In genomic region chr3:136866095-136866494, GRCm38 (mm10) we compare ENCODE assay signal across 21 mouse cellular contexts.
"Had no signal": no experiment of that assay in that cellular context is flagged by ENCODE, and none has a peak within 500 bp of the region (broad histone marks: within the 10 kb centered on the region; RNA-seq: fewer than 3 reads in every experiment).

No protein-coding gene starts in this region.

- H3K27ac ChIP-seq: kidney, postnatal 0 days; limb, embryonic 10.5 days; limb, embryonic 13.5 days; liver, embryonic 12.5 days; liver, embryonic 15.5 days; lung, embryonic 15.5 days; macrophage; midbrain, embryonic 12.5 days; midbrain, embryonic 15.5 days; neural tube, embryonic 12.5 days; neural tube, embryonic 15.5 days; stomach, embryonic 15.5 days had no signal

- H3K27me3 ChIP-seq: limb, embryonic 13.5 days; liver, embryonic 12.5 days; liver, embryonic 15.5 days; lung, embryonic 15.5 days; midbrain, embryonic 12.5 days; midbrain, embryonic 15.5 days; neural tube, embryonic 12.5 days; neural tube, embryonic 15.5 days; stomach, embryonic 15.5 days had no signal

- H3K9me3 ChIP-seq: limb, embryonic 10.5 days; limb, embryonic 13.5 days; liver, embryonic 12.5 days; liver, embryonic 15.5 days; lung, embryonic 15.5 days; midbrain, embryonic 12.5 days; midbrain, embryonic 15.5 days; neural tube, embryonic 12.5 days; neural tube, embryonic 15.5 days; stomach, embryonic 15.5 days had no signal

- DNase-seq: kidney, adult 2 months; kidney, postnatal 36 days; liver; lung, adult 18-20 months; right cerebral cortex, adult 18-20 months; right cerebral cortex, postnatal 14 days; spleen, adult 18-20 months; thymus, adult 2 months; thymus, postnatal 14 days had no signal

- H3K4me1 ChIP-seq: liver, embryonic 12.5 days; liver, embryonic 15.5 days; midbrain, embryonic 12.5 days; neural tube, embryonic 12.5 days; stomach, embryonic 15.5 days had no signal

- H3K4me3 ChIP-seq: limb, embryonic 10.5 days; limb, embryonic 13.5 days; liver, embryonic 12.5 days; liver, embryonic 15.5 days; lung, embryonic 15.5 days; midbrain, embryonic 12.5 days; midbrain, embryonic 15.5 days; neural tube, embryonic 12.5 days; neural tube, embryonic 15.5 days; stomach, embryonic 15.5 days had no signal

- H3K36me3 ChIP-seq: limb, embryonic 10.5 days; limb, embryonic 13.5 days; liver, embryonic 12.5 days; liver, embryonic 15.5 days; lung, embryonic 15.5 days; midbrain, embryonic 12.5 days; midbrain, embryonic 15.5 days; neural tube, embryonic 12.5 days; neural tube, embryonic 15.5 days; stomach, embryonic 15.5 days had no signal
